Mouse (Mus musculus): Measurements from ENCODE around the gene Cfap46. TPM values are rescaled to one million over a fixed set of nuclear protein-coding genes. Genes with fewer than 3 reads are reported as not detected.
A peak's percentile ranks its signal among the peaks of the same experiment; 100 is the strongest.

Gene Cfap46
- polyA plus RNA-seq, 1 experiment from 2014 or later: 1.7 TPM

DNA sequence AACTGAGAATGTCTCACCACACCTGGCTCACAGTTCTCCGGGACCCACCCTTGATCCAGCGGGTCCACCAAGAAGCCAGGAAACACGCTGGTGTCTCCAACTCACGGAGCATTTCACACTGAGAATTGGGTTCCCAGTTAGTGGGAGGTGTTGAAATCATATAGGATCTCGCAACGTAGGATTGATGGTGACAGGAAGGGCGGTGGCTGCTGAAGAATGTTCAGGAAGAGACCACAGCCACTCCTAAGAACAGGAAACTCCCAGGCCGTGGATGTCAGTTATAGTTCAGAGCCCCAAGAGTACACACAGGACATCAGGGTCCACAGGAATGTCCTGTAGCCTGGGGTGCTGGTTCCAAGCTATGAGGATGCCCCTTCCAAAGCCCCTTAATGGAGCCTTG, 34.2 kb upstream of the Cfap46 start:
- no peaks in the 10 kb centered on the region for H3K36me3 ChIP-seq (ENCODE audit: insufficient read depth, low read length)
- peak; percentile 83 for TF ChIP-seq EP300 (IDR thresholded peaks at IDR 0.05)
- no peak for TF ChIP-seq CTCF (IDR thresholded peaks at IDR 0.05)
- no peak overlapping the region for H3K9ac ChIP-seq (replicated peaks; ENCODE audit: low read depth)
- no peak overlapping the region for H3K4me3 ChIP-seq (ENCODE audit: low read depth, low read length)
- ATAC-seq (peak; percentile 71), DNase-seq (ENCODE audit: low spot score) (peak; percentile 34)
- H3K27me3 ChIP-seq (replicated peaks; ENCODE audit: insufficient read depth, low read length): no peaks in the 10 kb centered on the region
- H3K4me1 ChIP-seq (ENCODE audit: insufficient read depth, low read depth, low read length): no peaks in the 10 kb centered on the region
- WGBS: 63% methylated on average over 8 of the region's 8 CpGs
- no peaks in the 10 kb centered on the region for H3K9me3 ChIP-seq (ENCODE audit: low read length)
- H3K4me2 ChIP-seq (replicated peaks; ENCODE audit: low read depth, low read length): no peak overlapping the region
- H3K27ac ChIP-seq (ENCODE audit: low read length): no peak overlapping the region

DNA sequence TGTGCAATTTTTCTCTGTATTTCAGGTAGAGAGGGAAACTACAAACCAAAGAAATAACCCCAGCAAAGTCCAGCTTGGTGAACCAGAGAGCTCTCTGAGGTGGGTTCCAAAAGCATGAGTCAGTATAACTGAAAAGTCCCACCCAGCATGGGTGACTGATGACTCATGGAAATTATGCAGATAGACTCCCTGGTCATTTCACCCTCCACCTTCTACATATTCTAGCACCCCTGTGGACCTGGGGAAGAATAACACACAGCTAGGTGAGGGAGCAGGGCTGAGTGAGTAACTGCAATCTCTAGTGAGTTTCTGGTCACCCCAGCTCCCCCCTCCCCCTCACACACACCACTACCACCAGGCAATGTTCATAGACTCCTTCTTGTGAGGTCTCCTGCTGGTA, 28.2 kb upstream of the Cfap46 start:
- H3K27me3 ChIP-seq (replicated peaks; ENCODE audit: insufficient read depth, low read length): no peaks in the 10 kb centered on the region
- H3K4me2 ChIP-seq (replicated peaks; ENCODE audit: low read depth, low read length): no peak overlapping the region
- TF ChIP-seq EP300 (IDR thresholded peaks at IDR 0.05) (no peak), CTCF (IDR thresholded peaks at IDR 0.05) (no peak)
- H3K4me3 ChIP-seq (ENCODE audit: low read depth, low read length): no peak overlapping the region
- H3K36me3 ChIP-seq (ENCODE audit: insufficient read depth, low read length): no peaks in the 10 kb centered on the region
- DNase-seq (ENCODE audit: low spot score) (no peak), ATAC-seq (no peak)
- H3K9me3 ChIP-seq (ENCODE audit: low read length): no peaks in the 10 kb centered on the region
- H3K27ac ChIP-seq (ENCODE audit: low read length): no peak overlapping the region
- no peak overlapping the region for H3K9ac ChIP-seq (replicated peaks; ENCODE audit: low read depth)
- no peaks in the 10 kb centered on the region for H3K4me1 ChIP-seq (ENCODE audit: insufficient read depth, low read depth, low read length)

DNA sequence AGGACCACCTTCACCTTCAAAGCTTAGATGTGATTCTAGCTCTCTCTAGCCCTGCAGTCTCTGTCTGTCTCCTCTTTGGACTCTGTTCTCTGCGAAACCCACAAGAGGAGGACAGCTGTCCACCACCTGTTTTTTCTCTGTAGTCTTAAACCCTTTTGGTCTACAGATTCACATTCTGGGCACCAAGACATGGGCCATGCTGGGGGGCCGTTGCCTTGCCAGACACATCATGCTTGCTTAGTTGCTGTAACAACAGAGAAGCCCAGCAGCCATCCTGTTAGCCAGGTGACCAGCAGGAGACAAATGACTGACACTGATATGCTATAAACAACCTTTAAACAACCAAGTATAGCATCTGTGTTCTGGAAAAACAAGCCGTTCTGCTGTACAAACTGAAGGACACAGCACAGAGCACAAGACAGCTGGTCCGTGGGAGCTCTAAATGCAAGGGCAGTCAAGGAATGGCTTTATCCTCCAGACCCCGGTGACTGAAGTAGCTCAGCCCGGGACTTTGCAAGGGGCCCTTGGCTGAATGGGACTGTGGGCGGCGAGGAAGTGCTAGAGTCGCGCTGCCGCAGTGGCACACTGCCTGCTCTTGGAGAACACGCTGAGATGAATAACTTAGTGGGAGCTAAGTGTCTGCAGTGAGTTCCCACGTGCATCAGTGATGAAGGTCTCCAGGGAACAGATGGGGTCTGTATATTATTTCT, 22.9 kb upstream of the Cfap46 start:
- WGBS: 33% methylated on average over 13 of the region's 13 CpGs
- no peaks in the 10 kb centered on the region for H3K9me3 ChIP-seq (ENCODE audit: low read length)
- no peaks in the 10 kb centered on the region for H3K27me3 ChIP-seq (replicated peaks; ENCODE audit: insufficient read depth, low read length)
- DNase-seq (ENCODE audit: low spot score): no peak
- H3K27ac ChIP-seq (ENCODE audit: low read length): no peak overlapping the region
- H3K9ac ChIP-seq (replicated peaks; ENCODE audit: low read depth): no peak overlapping the region
- no peak for TF ChIP-seq EP300 (IDR thresholded peaks at IDR 0.05)
- no peak for TF ChIP-seq CTCF (IDR thresholded peaks at IDR 0.05)
- no peaks in the 10 kb centered on the region for H3K4me1 ChIP-seq (ENCODE audit: insufficient read depth, low read depth, low read length)
- no peak overlapping the region for H3K4me2 ChIP-seq (replicated peaks; ENCODE audit: low read depth, low read length)
- ATAC-seq: no peak
- H3K4me3 ChIP-seq (ENCODE audit: low read depth, low read length): no peak overlapping the region
- no peaks in the 10 kb centered on the region for H3K36me3 ChIP-seq (ENCODE audit: insufficient read depth, low read length)

DNA sequence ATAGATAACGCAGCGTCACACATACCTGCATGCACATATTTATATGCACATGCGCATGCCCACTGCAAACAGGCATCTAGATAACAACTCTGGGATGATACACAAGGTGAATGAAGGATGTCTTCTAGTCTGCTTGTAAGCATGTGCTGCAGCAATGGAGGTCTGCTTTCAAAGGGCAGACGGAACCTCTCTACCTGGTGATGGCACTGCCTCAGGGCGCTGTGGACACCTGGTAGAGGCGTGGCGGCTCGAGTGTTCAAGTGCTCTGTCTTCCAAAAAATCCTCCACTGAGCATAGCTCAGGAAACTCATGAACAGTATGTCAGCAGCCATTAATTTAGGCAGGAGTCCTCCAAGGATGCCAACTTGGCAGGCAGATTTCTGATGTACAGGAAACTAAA, 22.2 kb upstream of the Cfap46 start:
- H3K27ac ChIP-seq (ENCODE audit: low read length): no peak overlapping the region
- no peaks in the 10 kb centered on the region for H3K27me3 ChIP-seq (replicated peaks; ENCODE audit: insufficient read depth, low read length)
- H3K4me1 ChIP-seq (ENCODE audit: insufficient read depth, low read depth, low read length): no peaks in the 10 kb centered on the region
- ATAC-seq: no peak
- no peak overlapping the region for H3K4me3 ChIP-seq (ENCODE audit: low read depth, low read length)
- H3K36me3 ChIP-seq (ENCODE audit: insufficient read depth, low read length): no peaks in the 10 kb centered on the region
- no peak overlapping the region for H3K4me2 ChIP-seq (replicated peaks; ENCODE audit: low read depth, low read length)
- H3K9me3 ChIP-seq (ENCODE audit: low read length): no peaks in the 10 kb centered on the region
- no peak overlapping the region for H3K9ac ChIP-seq (replicated peaks; ENCODE audit: low read depth)
- TF ChIP-seq CTCF (IDR thresholded peaks at IDR 0.05) (no peak), EP300 (IDR thresholded peaks at IDR 0.05) (no peak)
- DNase-seq (ENCODE audit: low spot score): no peak
- 88% methylated on average over 8 of the region's 8 CpGs for WGBS

DNA sequence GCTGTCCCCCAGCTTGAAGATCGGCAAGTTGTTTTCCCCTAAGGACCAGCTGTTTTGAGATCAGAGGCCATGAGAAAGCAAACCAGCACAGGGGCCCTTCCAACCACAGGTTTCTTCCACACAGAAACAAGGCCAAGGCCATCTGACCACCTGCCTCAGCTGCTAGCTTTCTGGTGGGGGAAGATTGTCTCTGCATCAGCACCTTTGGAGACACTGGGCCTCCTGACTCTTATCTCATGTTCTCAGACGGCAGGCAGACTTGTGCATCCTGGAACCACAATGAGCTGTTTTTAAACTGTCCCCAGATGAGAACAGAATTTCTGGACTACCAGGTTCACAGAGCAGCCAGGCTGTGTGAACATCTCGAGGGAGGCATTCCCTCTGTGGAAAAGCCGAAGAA, 21.5 kb upstream of the Cfap46 start:
- WGBS: 58% methylated on average over 4 of the region's 4 CpGs
- no peak for ATAC-seq

DNA sequence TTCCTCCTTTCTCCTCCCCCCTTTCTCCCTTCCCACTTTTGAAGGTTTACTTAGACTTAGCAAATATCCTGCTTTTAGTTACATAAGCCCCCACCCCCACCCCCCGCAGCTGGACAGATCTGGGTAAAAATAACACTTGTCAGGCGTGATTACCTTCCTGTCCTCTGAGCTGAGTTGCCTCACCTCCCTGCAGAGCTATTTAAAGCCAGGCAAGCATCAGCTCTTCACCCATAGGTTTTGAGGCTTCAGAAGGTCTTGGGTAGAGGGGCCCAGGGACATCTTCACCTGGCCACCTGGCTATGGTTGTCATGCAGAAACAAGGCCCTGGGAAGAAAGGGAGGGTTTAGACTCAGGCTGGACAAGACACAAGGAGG, 20.2 kb upstream of the Cfap46 start:
- H3K4me1 ChIP-seq (ENCODE audit: insufficient read depth, low read depth, low read length): no peaks in the 10 kb centered on the region
- no peak overlapping the region for H3K27ac ChIP-seq (ENCODE audit: low read length)
- TF ChIP-seq EP300 (IDR thresholded peaks at IDR 0.05) (no peak), CTCF (IDR thresholded peaks at IDR 0.05) (no peak)
- WGBS: 0% methylated on average over 2 of the region's 2 CpGs
- no peak overlapping the region for H3K4me2 ChIP-seq (replicated peaks; ENCODE audit: low read depth, low read length)
- DNase-seq (ENCODE audit: low spot score) (no peak), ATAC-seq (no peak)
- H3K9ac ChIP-seq (replicated peaks; ENCODE audit: low read depth): no peak overlapping the region
- no peak overlapping the region for H3K4me3 ChIP-seq (ENCODE audit: low read depth, low read length)
- H3K27me3 ChIP-seq (replicated peaks; ENCODE audit: insufficient read depth, low read length): no peaks in the 10 kb centered on the region
- H3K9me3 ChIP-seq (ENCODE audit: low read length): no peaks in the 10 kb centered on the region
- H3K36me3 ChIP-seq (ENCODE audit: insufficient read depth, low read length): no peaks in the 10 kb centered on the region

More for the DNA sequence above, 21.5 kb upstream of the Cfap46 start:
- H3K27me3 ChIP-seq (replicated peaks; ENCODE audit: insufficient read depth, low read length): no peaks in the 10 kb centered on the region
- no peak overlapping the region for H3K4me2 ChIP-seq (replicated peaks; ENCODE audit: low read depth, low read length)
- H3K9ac ChIP-seq (replicated peaks; ENCODE audit: low read depth): no peak overlapping the region
- no peak overlapping the region for H3K4me3 ChIP-seq (ENCODE audit: low read depth, low read length)
- no peak for DNase-seq (ENCODE audit: low spot score)
- H3K9me3 ChIP-seq (ENCODE audit: low read length): no peaks in the 10 kb centered on the region
- H3K27ac ChIP-seq (ENCODE audit: low read length): no peak overlapping the region
- H3K36me3 ChIP-seq (ENCODE audit: insufficient read depth, low read length): no peaks in the 10 kb centered on the region
- no peak for TF ChIP-seq EP300 (IDR thresholded peaks at IDR 0.05)
- TF ChIP-seq CTCF (IDR thresholded peaks at IDR 0.05): no peak
- H3K4me1 ChIP-seq (ENCODE audit: insufficient read depth, low read depth, low read length): no peaks in the 10 kb centered on the region

Measured in lung, postnatal 0 days (tissue).